Comparison of ENCODE assay signal across 21 mouse cellular contexts in genomic region chr17:83049972-83050535, GRCm38 (mm10).
DNase-seq lines count a peak whose midpoint lies in the region; ATAC-seq and TF ChIP-seq lines count a peak whose summit lies in the region.
"Had no signal": no experiment of that assay in that cellular context is flagged by ENCODE, and none has a peak within 500 bp of the region (broad histone marks: within the 10 kb centered on the region; RNA-seq: fewer than 3 reads in every experiment).

No protein-coding gene starts in this region.

- no peak overlapping the region for H3K4me3 ChIP-seq in heart, embryonic 16.5 days (ENCODE audit: low read length)
- H3K4me3 ChIP-seq in lung, postnatal 0 days (ENCODE audit: low read depth, low read length): no peak overlapping the region
- no peak overlapping the region for H3K4me3 ChIP-seq in limb, embryonic 10.5 days
- H3K4me3 ChIP-seq: forebrain, embryonic 13.5 days; gastrocnemius, adult 2 months; neural tube, embryonic 15.5 days had no signal

- TF ChIP-seq CTCF in lung, postnatal 0 days (IDR thresholded peaks at IDR 0.05): no peak

- no peak overlapping the region for H3K4me2 ChIP-seq in heart, embryonic 16.5 days (ENCODE audit: low read depth, low read length)
- no peak overlapping the region for H3K4me2 ChIP-seq in lung, postnatal 0 days (replicated peaks; ENCODE audit: low read depth, low read length)
- H3K4me2 ChIP-seq: forebrain, embryonic 13.5 days; hindbrain, embryonic 14.5 days; midbrain, embryonic 11.5 days; neural tube, embryonic 15.5 days had no signal

- H3K27ac ChIP-seq in heart, embryonic 16.5 days (ENCODE audit: low read length): no peak overlapping the region
- H3K27ac ChIP-seq in lung, postnatal 0 days (ENCODE audit: low read length): no peak overlapping the region
- no peak overlapping the region for H3K27ac ChIP-seq in limb, embryonic 10.5 days
- H3K27ac ChIP-seq: forebrain, embryonic 13.5 days; gastrocnemius, adult 2 months; hindbrain, embryonic 14.5 days; liver, embryonic 14.5 days; neural tube, embryonic 15.5 days; stomach, postnatal 0 days had no signal

- peaks cover 13% of the 10 kb centered on the region for H3K4me1 ChIP-seq in heart, embryonic 16.5 days (ENCODE audit: control insufficient read depth, insufficient read depth, low read length)
- peaks cover 3% of the 10 kb centered on the region; the same call in 1 of the 2 replicates for H3K4me1 ChIP-seq in lung, postnatal 0 days (ENCODE audit: insufficient read depth, low read depth, low read length)
- peaks cover 15% of the 10 kb centered on the region; the same call in 1 of the 2 replicates for H3K4me1 ChIP-seq in limb, embryonic 10.5 days
- H3K4me1 ChIP-seq: neural tube, embryonic 15.5 days had no signal

- ATAC-seq in heart, embryonic 16.5 days (replicated peaks; ENCODE audit: extremely low read depth, insufficient read depth, low FRiP score): peak; percentile 32; the same call in 1 of the 2 replicates
- ATAC-seq in lung, postnatal 0 days: peak; percentile 87
- ATAC-seq: forebrain, embryonic 13.5 days; inflammation-experienced regulatory T-cells, adult 6 months had no signal

- H3K27me3 ChIP-seq in heart, embryonic 16.5 days (ENCODE audit: control insufficient read depth, insufficient read depth, low read length): no peaks in the 10 kb centered on the region
- H3K27me3 ChIP-seq in lung, postnatal 0 days (replicated peaks; ENCODE audit: insufficient read depth, low read length): no peaks in the 10 kb centered on the region
- H3K27me3 ChIP-seq in limb, embryonic 10.5 days (ENCODE audit: low read depth, poor library complexity, severe bottlenecking): peaks cover 84% of the 10 kb centered on the region

- DNase-seq in adrenal gland, adult (ENCODE audit: inconsistent age in 2 of 2, low spot score in 1 of 2): peak; percentile 51 to 90
- DNase-seq in adrenal gland, postnatal 25 days: no peak
- DNase-seq in heart, adult 8-10 months (ENCODE audit: low spot score): no peak
- peak; percentile 64 for DNase-seq in lung, postnatal 0 days (ENCODE audit: low spot score)
- DNase-seq in lung, postnatal 10 days: no peak
- peak; percentile 24 for DNase-seq in lung, postnatal 25 days (ENCODE audit: low spot score)
- DNase-seq in limb, embryonic 10.5 days (ENCODE audit: low spot score): no peak
- DNase-seq: cerebellum, adult 2 months; cerebellum, postnatal 25 days; gastrocnemius, adult 2 months; heart, postnatal 4 days; kidney, adult 18-20 months; kidney, postnatal 4 days had no signal

- no peaks in the 10 kb centered on the region for H3K36me3 ChIP-seq in heart, embryonic 16.5 days (ENCODE audit: control insufficient read depth, insufficient read depth)
- no peaks in the 10 kb centered on the region for H3K36me3 ChIP-seq in lung, postnatal 0 days (ENCODE audit: insufficient read depth, low read length)
- H3K36me3 ChIP-seq in limb, embryonic 10.5 days: no peaks in the 10 kb centered on the region
- H3K36me3 ChIP-seq: neural tube, embryonic 15.5 days had no signal

- peak; percentile 65 for TF ChIP-seq EP300 in lung, postnatal 0 days (IDR thresholded peaks at IDR 0.05)

- WGBS in heart, embryonic 16.5 days: 38% methylated on average over 13 of the region's 13 CpGs
- 26% methylated on average over 13 of the region's 13 CpGs for WGBS in lung, postnatal 0 days
- 91% methylated on average over 13 of the region's 13 CpGs for WGBS in limb, embryonic 10.5 days

- no peak overlapping the region for H3K9ac ChIP-seq in heart, embryonic 16.5 days (ENCODE audit: low read length)
- H3K9ac ChIP-seq in lung, postnatal 0 days (replicated peaks; ENCODE audit: low read depth): no peak overlapping the region
- H3K9ac ChIP-seq: forebrain, embryonic 13.5 days; hindbrain, embryonic 14.5 days; liver, embryonic 14.5 days; neural tube, embryonic 15.5 days had no signal

- H3K9me3 ChIP-seq in heart, embryonic 16.5 days (replicated peaks; ENCODE audit: control insufficient read depth, low read length): peaks cover 4% of the 10 kb centered on the region; the same call in 1 of the 2 replicates
- no peaks in the 10 kb centered on the region for H3K9me3 ChIP-seq in lung, postnatal 0 days (ENCODE audit: low read length)
- no peaks in the 10 kb centered on the region for H3K9me3 ChIP-seq in limb, embryonic 10.5 days (replicated peaks)
- H3K9me3 ChIP-seq: forebrain, embryonic 13.5 days; neural tube, embryonic 15.5 days had no signal

Comparison
In these comparisons a context has a peak if more than half of its experiments do, and no peak if none do; other contexts are left out.
1. DNase-seq: peak in adrenal gland, adult (2 of 2), lung, postnatal 0 days (single experiment) and lung, postnatal 25 days (single experiment); none in adrenal gland, postnatal 25 days (single experiment), heart, adult 8-10 months (single experiment), lung, postnatal 10 days (single experiment) and limb, embryonic 10.5 days (single experiment).